Mouse (Mus musculus) lung, postnatal 0 days (tissue): ENCODE data around the gene Gm2001.
"Not testable (repeated sequence)": the region's sequence is repeated elsewhere in the genome, so short reads cannot be mapped to it uniquely, and the experiment has no call there.

Experiments used
- CTCF ChIP-seq: IDR thresholded peaks from 2 replicates; pipeline ENCODE4 v1.5.1; 2016; ENCODE audit warnings: antibody characterized with exemption, mild to moderate bottlenecking
- EP300 ChIP-seq: IDR thresholded peaks from 2 replicates; pipeline ENCODE4 v1.6.1; 2016; ENCODE audit warnings: antibody characterized with exemption, mild to moderate bottlenecking, control low read depth

DNA sequence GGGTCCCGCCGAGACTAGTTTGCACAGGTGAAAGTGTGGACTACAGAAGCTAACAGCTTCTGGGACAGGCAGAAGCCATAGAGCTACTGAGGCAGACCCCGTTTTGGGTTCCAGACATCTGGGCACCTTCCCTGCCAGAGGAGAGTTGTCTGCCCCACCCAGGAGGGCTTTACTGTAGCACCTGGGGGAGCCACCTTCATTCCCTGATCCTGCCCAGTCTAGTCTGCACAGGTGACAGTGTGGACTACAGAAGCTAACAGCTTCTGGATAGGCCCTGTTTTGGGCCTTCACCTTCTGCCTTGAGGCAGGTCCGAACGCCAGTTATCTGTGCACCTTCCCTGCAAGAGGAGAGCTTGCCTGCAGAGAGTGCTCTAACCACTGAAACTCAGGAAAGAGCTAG, 44.2 kb downstream of the Gm2001 start:
- not testable (repeated sequence) for TF ChIP-seq EP300, CTCF
